Mouse (Mus musculus): ENCODE measurements at regions not wholly inside any gene's neighbourhood (a gene's known extent, or its start where the extent isn't known, plus 50 kb on each side); places are given as distances from the start of the nearest gene placed in this dataset.
"Not testable (repeated sequence)": the region's sequence is repeated elsewhere in the genome, so short reads cannot be mapped to it uniquely, and the experiment has no call there.

- DNase-seq (ENCODE audit: low spot score in 2 of 2): no peak
Measured at GRCm38 (mm10) chr2:162867516-162868029, 63.8 kb upstream of the Srsf6 start.

- DNase-seq (ENCODE audit: low spot score in 2 of 2): no peak
Measured at GRCm38 (mm10) chr2:162866613-162867314, 64.6 kb upstream of the Srsf6 start.

- DNase-seq (ENCODE audit: low spot score in 2 of 2): no peak
Measured at GRCm38 (mm10) chr2:162864571-162864970, 66.8 kb upstream of the Srsf6 start.

GRCm38 (mm10) chr2:162854606-162855005 lies 76.7 kb upstream of the Srsf6 start:
- no peak for DNase-seq (ENCODE audit: low spot score in 2 of 2)

- DNase-seq (ENCODE audit: low spot score in 2 of 2): no peak
Measured at GRCm38 (mm10) chr2:162853576-162853975, 77.8 kb upstream of the Srsf6 start.

GRCm38 (mm10) chr2:162841761-162842160 lies 89.6 kb upstream of the Srsf6 start:
- not testable (repeated sequence) for DNase-seq (ENCODE audit: low spot score in 2 of 2)

- no peak for DNase-seq (ENCODE audit: low spot score in 2 of 2)
Measured at GRCm38 (mm10) chr2:162837776-162838175, 93.6 kb upstream of the Srsf6 start.

GRCm38 (mm10) chr2:162833741-162834140 lies 97.6 kb upstream of the Srsf6 start:
- DNase-seq (ENCODE audit: low spot score in 2 of 2): no peak

GRCm38 (mm10) chr2:162818787-162819186 lies 112.5 kb upstream of the Srsf6 start:
- DNase-seq (ENCODE audit: low spot score in 2 of 2): no peak

- no peak for DNase-seq (ENCODE audit: low spot score in 2 of 2)
Measured at GRCm38 (mm10) chr2:162814205-162814604, 117.1 kb upstream of the Srsf6 start.

- no peak for DNase-seq (ENCODE audit: low spot score in 2 of 2)
Measured at GRCm38 (mm10) chr2:162807747-162808146, 123.6 kb upstream of the Srsf6 start.

- DNase-seq (ENCODE audit: low spot score in 2 of 2): no peak
Measured at GRCm38 (mm10) chr2:162796528-162796927, 134.8 kb upstream of the Srsf6 start.

- DNase-seq (ENCODE audit: low spot score in 2 of 2): peak in 1 of 2 experiments; percentile 1
Measured at GRCm38 (mm10) chr2:162794285-162794684, 133.3 kb upstream of the Ptprt start.

- DNase-seq (ENCODE audit: low spot score in 2 of 2): peak; percentile 7 to 13
Measured at GRCm38 (mm10) chr2:162791374-162792098, 130.6 kb upstream of the Ptprt start.

GRCm38 (mm10) chr2:162784176-162784813 lies 123.3 kb upstream of the Ptprt start:
- DNase-seq (ENCODE audit: low spot score in 2 of 2): no peak

GRCm38 (mm10) chr2:162781599-162781998 lies 120.7 kb upstream of the Ptprt start:
- DNase-seq (ENCODE audit: low spot score in 2 of 2): no peak

- DNase-seq (ENCODE audit: low spot score in 2 of 2): no peak
Measured at GRCm38 (mm10) chr2:162776542-162776941, 115.6 kb upstream of the Ptprt start.

- DNase-seq (ENCODE audit: low spot score in 2 of 2): no peak
Measured at GRCm38 (mm10) chr2:162772520-162772919, 111.6 kb upstream of the Ptprt start.

- no peak for DNase-seq (ENCODE audit: low spot score in 2 of 2)
Measured at GRCm38 (mm10) chr2:162769711-162770428, 108.9 kb upstream of the Ptprt start.

- no peak for DNase-seq (ENCODE audit: low spot score in 2 of 2)
Measured at GRCm38 (mm10) chr2:162764059-162764458, 103.1 kb upstream of the Ptprt start.

GRCm38 (mm10) chr2:162740523-162740922 lies 79.6 kb upstream of the Ptprt start:
- DNase-seq (ENCODE audit: low spot score in 2 of 2): no peak

- no peak for DNase-seq (ENCODE audit: low spot score in 2 of 2)
Measured at GRCm38 (mm10) chr2:162735761-162736160, 74.8 kb upstream of the Ptprt start.

Measured in urinary bladder, adult 18-20 months (tissue).